Mouse (Mus musculus) limb, embryonic 10.5 days (tissue): ENCODE data around the gene Gdf3. TPM values are rescaled to one million over a fixed set of nuclear protein-coding genes. Genes with fewer than 3 reads are reported as not detected.
"Not testable (repeated sequence)": the region's sequence is repeated elsewhere in the genome, so short reads cannot be mapped to it uniquely, and the experiment has no call there.

Experiments used
- DNase-seq: peaks from one replicate; pipeline ENCODE4 v3.0.0-alpha.2; 2017; ENCODE audit warnings: low spot score
- H3K27ac ChIP-seq: fragments of 300-500 bp; sonication (generic); 2 replicates; pipeline ENCODE4 v1.5.1; 2016; ENCODE audit warnings: mild to moderate bottlenecking
- H3K27me3 ChIP-seq: fragments of 300-500 bp; sonication (generic); 2 replicates; pipeline ENCODE4 v1.6.1; 2016; ENCODE audit warnings: low read depth, mild to moderate bottlenecking; ENCODE audit not compliant: poor library complexity, severe bottlenecking
- H3K36me3 ChIP-seq: fragments of 300-500 bp; sonication (generic); 2 replicates; pipeline ENCODE4 v1.6.1; 2016; ENCODE audit warnings: mild to moderate bottlenecking, moderate library complexity
- H3K4me1 ChIP-seq: fragments of 300-500 bp; sonication (generic); 2 replicates; pipeline ENCODE4 v1.6.1; 2016
- H3K4me3 ChIP-seq: fragments of 300-500 bp; sonication (generic); 2 replicates; pipeline ENCODE4 v1.5.1; 2016; ENCODE audit warnings: mild to moderate bottlenecking, moderate library complexity
- H3K9me3 ChIP-seq: fragments of 300-500 bp; sonication (generic); replicated peaks from 2 replicates; pipeline ENCODE4 v1.6.1; 2016; ENCODE audit warnings: mild to moderate bottlenecking
- WGBS: fragments of 180-500 bp; shearing (Covaris S2); methylation state at CpG from one replicate; pipeline ENCODE4 v1.1.7; 2016; 5-methylcytosine and 5-hydroxymethylcytosine counted together
- polyA plus RNA-seq: library from polyadenylated mRNA; unstranded; fragments of >200 nt; fragmentation: Nextera tagmentation; extraction: Ambion mirVana; gene quantifications from 2 replicates; pipeline ENCODE4 v1.2.1, GENCODE M21; 2016

Gene Gdf3
- polyA plus RNA-seq = not detected in 2 replicates

DNA sequence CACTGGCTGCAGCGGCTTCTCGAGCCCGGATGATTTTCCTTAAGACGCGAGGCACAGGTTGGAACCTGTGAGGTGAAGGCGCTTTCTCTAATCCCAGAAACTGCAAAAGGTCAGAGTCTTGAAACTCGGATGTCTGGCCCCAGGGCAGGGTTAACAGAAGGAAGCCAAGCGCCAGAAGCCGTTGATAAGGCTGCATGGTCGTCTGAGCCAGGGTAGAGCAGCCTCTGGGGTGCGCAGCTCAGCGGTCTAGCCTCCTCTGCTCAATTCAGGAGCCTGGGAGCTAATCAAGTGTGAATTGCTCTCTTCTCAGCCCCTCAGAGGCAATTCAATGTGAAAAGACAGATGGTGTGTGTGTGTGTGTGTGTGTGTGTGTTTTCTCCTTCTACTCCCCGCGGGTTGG lies at the start of gene Gdf3:
Gene Gdf3 (minus strand): TSS at position 317 of the 400 bp plus-strand sequence.
- Histone ChIP-seq H3K27me3 (0 out of 2 replicates have a peak, but pooled peaks cover 7% of the 10 kb centered on the region), H3K27ac (no peak within 1 kb of the TSS), H3K9me3 (no peaks in the 10 kb centered on the region), H3K36me3 (no peaks in the 10 kb centered on the region), H3K4me1 (no peaks in the 10 kb centered on the region), H3K4me3 (no peak within 1 kb of the TSS)
- WGBS = 58% methylated on average over 14 of the region's 14 CpGs
- no peak for DNase-seq

DNA sequence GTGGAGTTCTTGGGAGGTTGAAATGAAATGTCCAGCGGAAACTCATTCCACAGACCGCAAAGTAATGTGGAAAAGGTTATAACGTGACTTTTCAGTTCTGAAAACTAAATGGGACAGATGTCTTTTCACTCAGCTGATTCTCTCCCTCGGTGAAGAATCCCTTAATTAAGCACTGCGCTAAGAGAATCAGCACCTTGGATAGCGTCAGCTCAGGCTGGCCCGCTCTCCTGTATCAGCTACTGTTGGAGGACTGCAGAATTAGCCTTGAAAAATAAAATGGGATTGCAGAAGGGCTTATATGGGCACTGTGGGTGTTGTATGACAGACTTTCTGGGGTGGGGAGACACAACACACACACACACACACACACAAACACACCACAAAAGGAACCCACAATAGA lies 49.7 kb upstream of the Gdf3 start:
- Histone ChIP-seq H3K36me3 (no peaks in the 10 kb centered on the region), H3K4me1 (peaks cover 8% of the 10 kb centered on the region; the same call in 1 of the 2 replicates), H3K9me3 (no peaks in the 10 kb centered on the region), H3K27me3 (peaks cover 28% of the 10 kb centered on the region), H3K27ac (no peak overlapping the region), H3K4me3 (no peak overlapping the region)
- DNase-seq = peak; percentile 52
- WGBS = 15% methylated on average over 7 of the region's 7 CpGs

DNA sequence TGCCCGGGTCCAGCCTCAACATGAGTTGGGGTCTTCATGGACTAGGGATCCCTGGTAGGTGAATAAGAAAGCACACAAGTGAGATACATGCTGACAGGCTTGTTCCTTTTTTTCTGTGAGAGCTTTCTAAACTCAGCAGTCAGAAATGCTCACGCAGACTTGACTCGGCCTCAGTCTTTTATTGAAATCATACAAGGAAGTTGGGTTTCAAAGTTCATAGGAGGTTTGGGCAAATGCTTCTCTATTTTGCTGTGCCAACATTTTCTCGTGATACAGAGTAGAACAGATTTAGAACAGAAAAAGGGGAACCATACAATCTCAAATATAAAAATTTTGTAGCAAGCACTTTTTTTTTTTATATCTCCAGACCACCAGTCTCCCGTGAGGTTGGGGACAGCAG lies 47.7 kb upstream of the Gdf3 start:
- H3K4me3 ChIP-seq = no peak overlapping the region
- WGBS = 88% methylated on average over 5 of the region's 5 CpGs
- DNase-seq = no peak

GRCm38 (mm10) chr6:122654301-122654700 lies 44.4 kb upstream of the Gdf3 start:
- H3K9me3 ChIP-seq = no peaks in the 10 kb centered on the region
- WGBS = 81% methylated on average over 6 of the region's 6 CpGs
- H3K4me1 ChIP-seq = no peaks in the 10 kb centered on the region
- no peak for DNase-seq
- no peak overlapping the region for H3K27ac ChIP-seq
- H3K4me3 ChIP-seq = no peak overlapping the region
- no peaks in the 10 kb centered on the region for H3K27me3 ChIP-seq
- H3K36me3 ChIP-seq = no peaks in the 10 kb centered on the region

More for the DNA sequence above, 47.7 kb upstream of the Gdf3 start:
- Histone ChIP-seq H3K27me3 (peaks cover 9% of the 10 kb centered on the region), H3K9me3 (no peaks in the 10 kb centered on the region), H3K27ac (no peak overlapping the region), H3K4me1 (0 out of 2 replicates have a peak, but pooled peaks cover under 1% of the 10 kb centered on the region), H3K36me3 (no peaks in the 10 kb centered on the region)

DNA sequence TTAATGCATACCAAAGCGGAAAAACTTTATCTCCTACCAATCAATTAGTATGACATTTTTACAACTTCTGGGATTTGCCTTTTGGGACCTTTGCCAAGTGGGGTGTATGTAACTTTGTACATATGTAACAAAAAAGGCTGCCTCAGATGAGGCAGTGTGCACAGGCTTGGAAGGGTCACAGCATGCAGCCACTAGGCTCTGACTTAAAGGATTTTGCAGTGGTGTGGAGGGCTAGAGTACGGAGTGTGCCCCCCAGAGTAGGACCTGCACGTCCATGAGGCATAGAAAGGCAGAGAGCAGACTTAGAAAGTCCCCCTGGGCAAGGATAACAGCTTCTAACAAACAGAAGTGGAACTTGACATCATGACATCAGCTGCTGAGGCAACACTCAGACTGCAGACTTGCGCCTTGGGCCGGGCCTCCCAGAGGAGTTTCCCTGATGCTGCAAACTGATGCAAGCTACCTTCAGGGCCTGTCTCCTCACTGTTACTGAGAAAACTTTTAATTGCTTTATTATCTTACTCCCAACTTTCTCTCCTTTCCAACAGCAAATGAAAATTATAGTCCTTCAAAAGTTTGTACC lies 40.6 kb upstream of the Gdf3 start:
- no peak overlapping the region for H3K4me3 ChIP-seq
- H3K36me3 ChIP-seq = no peaks in the 10 kb centered on the region
- no peaks in the 10 kb centered on the region for H3K27me3 ChIP-seq
- H3K4me1 ChIP-seq = no peaks in the 10 kb centered on the region
- H3K9me3 ChIP-seq = no peaks in the 10 kb centered on the region
- DNase-seq = no peak
- 77% methylated on average over 5 of the region's 5 CpGs for WGBS
- no peak overlapping the region for H3K27ac ChIP-seq

DNA sequence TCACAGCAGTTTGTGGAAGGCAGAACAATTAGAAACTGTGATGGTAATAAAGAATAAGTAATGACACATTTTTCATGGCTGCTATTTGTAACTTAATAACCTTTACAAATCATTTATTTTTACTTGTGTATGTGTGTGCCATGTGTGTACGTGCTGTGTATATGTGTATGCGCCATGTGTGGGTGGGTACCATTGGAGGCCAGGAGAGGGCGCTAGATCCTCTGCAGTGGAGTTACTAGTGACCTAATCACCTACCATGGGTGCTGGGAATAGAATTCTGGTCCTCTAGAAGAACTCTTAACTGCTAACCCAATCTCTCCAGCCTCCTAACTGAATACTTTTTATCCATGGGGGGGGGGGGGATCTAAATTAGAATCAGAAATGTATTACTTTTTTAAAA lies 40.0 kb upstream of the Gdf3 start:
- Histone ChIP-seq H3K9me3 (no peaks in the 10 kb centered on the region), H3K4me1 (no peaks in the 10 kb centered on the region), H3K27me3 (no peaks in the 10 kb centered on the region), H3K27ac (no peak overlapping the region), H3K4me3 (no peak overlapping the region), H3K36me3 (no peaks in the 10 kb centered on the region)
- WGBS = 79% methylated on average over 3 of the region's 3 CpGs
- DNase-seq = no peak

DNA sequence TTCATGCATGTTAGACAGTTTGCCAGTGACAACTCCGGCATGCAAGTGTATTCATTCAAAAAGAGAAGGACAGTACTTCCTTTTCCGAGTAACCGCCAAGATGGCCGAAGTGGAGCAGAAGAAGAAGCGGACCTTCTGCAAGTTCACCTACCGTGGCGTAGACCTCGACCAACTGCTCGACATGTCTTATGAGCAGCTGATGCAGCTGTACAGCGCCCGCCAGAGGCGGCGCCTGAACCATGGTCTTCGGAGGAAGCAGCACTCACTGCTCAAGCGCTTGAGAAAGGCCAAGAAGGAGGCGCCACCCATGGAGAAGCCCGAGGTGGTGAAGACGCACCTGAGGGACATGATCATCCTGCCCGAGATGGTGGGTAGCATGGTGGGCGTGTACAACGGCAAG lies 34.3 kb upstream of the Gdf3 start:
- DNase-seq = not testable (repeated sequence)

DNA sequence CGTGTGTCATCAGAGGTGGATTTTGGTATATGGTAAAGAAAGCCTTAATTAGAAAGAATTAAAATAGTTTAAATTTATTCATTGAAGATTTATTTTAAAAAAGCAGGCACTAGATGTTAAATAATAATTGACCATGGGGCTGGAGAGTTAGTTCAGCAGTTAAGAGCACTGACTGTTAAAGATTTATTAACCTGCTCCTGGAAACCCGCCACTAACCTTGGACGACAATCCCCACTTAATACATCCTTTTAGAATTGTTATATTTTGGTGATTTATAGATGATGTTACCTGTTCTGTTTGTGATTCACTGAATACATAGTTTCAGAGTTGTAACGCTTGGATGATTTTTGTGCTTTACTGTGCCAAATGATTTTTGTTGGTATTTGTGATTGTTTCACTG lies 27.7 kb upstream of the Gdf3 start:
- not testable (repeated sequence) for H3K4me1 ChIP-seq, H3K9me3 ChIP-seq, H3K27ac ChIP-seq, DNase-seq, H3K36me3 ChIP-seq, H3K4me3 ChIP-seq, H3K27me3 ChIP-seq
- 91% methylated on average over 4 of the region's 4 CpGs for WGBS

More for the DNA sequence above, 34.3 kb upstream of the Gdf3 start:
- H3K27ac ChIP-seq, H3K4me3 ChIP-seq, H3K9me3 ChIP-seq, H3K27me3 ChIP-seq, H3K36me3 ChIP-seq, H3K4me1 ChIP-seq: not testable (repeated sequence)
- WGBS = 93% methylated on average over 21 of the region's 21 CpGs

GRCm38 (mm10) chr6:122636666-122637065 lies 26.8 kb upstream of the Gdf3 start:
- H3K27ac ChIP-seq = no peak overlapping the region
- H3K4me1 ChIP-seq = no peaks in the 10 kb centered on the region
- H3K4me3 ChIP-seq = no peak overlapping the region
- H3K36me3 ChIP-seq = no peaks in the 10 kb centered on the region
- 82% methylated on average over 3 of the region's 3 CpGs for WGBS
- no peaks in the 10 kb centered on the region for H3K9me3 ChIP-seq
- H3K27me3 ChIP-seq = no peaks in the 10 kb centered on the region
- DNase-seq = no peak

DNA sequence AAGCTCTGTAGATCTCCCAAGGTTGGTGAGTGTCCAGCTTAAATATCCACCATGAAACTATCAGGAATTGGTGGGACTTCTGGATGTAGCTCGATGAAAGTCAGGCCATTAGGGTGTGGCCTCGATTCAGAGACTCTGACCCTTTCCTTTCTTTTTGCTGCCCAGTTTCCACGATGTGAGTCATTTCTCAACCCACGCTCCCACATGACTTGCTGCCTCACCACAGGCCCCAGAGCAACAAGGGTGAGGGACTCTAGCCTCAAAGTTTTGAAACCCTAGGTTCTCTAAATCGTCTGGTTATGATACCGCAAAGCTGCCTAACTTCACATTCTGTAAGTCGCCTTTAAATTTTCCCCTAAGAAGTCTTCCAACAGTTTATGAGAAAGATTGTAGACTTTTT lies 25.4 kb upstream of the Gdf3 start:
- H3K27me3 ChIP-seq = no peaks in the 10 kb centered on the region
- H3K27ac ChIP-seq = no peak overlapping the region
- H3K4me3 ChIP-seq = no peak overlapping the region
- H3K4me1 ChIP-seq = no peaks in the 10 kb centered on the region
- no peak for DNase-seq
- H3K36me3 ChIP-seq = no peaks in the 10 kb centered on the region
- 88% methylated on average over 7 of the region's 7 CpGs for WGBS
- H3K9me3 ChIP-seq = no peaks in the 10 kb centered on the region

GRCm38 (mm10) chr6:122633411-122633810 lies 23.5 kb upstream of the Gdf3 start:
- Histone ChIP-seq H3K36me3 (no peaks in the 10 kb centered on the region), H3K27me3 (peaks cover 6% of the 10 kb centered on the region; the same call in 1 of the 2 replicates), H3K4me3 (no peak overlapping the region), H3K27ac (no peak overlapping the region), H3K9me3 (no peaks in the 10 kb centered on the region), H3K4me1 (no peaks in the 10 kb centered on the region)
- DNase-seq = no peak
- WGBS = 53% methylated on average over 9 of the region's 9 CpGs

DNA sequence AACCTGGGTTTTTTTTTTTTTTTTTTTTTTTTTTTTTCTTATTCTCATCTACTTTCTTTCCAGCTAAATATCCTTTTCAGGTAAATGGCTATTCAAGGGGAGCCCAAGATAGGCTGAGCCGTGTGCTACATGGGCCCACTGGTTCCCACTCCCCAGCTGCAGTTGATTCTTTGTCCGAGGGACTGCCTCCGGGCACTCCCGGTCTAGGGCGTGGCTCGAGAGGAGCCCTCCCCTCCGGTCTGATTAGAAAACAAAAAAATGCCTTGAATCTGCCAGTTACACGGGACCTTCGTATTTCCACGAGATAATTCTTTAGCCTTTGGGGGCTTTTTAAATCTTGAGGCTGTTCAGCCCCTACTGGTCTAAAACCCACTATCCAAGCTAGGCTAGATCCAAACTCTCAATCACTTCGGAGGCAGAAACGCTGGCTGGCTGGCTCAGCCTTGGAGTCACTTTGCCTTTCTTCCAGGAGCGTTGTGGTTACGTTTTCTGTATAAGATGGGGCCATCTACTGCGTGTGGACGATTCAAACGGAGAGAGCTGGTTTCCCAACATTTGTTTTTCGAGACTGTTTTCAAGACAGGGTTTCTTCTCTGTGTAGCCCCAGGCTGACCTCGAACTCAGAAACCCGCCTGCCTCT lies 17.7 kb upstream of the Gdf3 start:
- WGBS = 27% methylated on average over 20 of the region's 20 CpGs
- Histone ChIP-seq H3K27me3 (peaks cover 28% of the 10 kb centered on the region), H3K9me3 (no peaks in the 10 kb centered on the region), H3K36me3 (no peaks in the 10 kb centered on the region), H3K27ac (no peak overlapping the region), H3K4me1 (no peaks in the 10 kb centered on the region), H3K4me3 (peak overlapping the region; percentile 19; the same call in 1 of the 2 replicates)
- DNase-seq = no peak

- Histone ChIP-seq H3K9me3 (no peaks in the 10 kb centered on the region), H3K4me1 (no peaks in the 10 kb centered on the region), H3K4me3 (no peak within 1 kb of the TSS), H3K36me3 (no peaks in the 10 kb centered on the region), H3K27ac (no peak within 1 kb of the TSS), H3K27me3 (peaks cover 28% of the 10 kb centered on the region)
- DNase-seq = no peak
- 84% methylated on average over 8 of the region's 8 CpGs for WGBS
These were observed 16.2 kb upstream of the Gdf3 start, which contains the start of gene Dppa3 for GRCm38 (mm10) chr6:122626110-122626509. TSS of gene Dppa3 (plus strand) at chr6:122626410.
